Mouse (Mus musculus): ENCODE data around the gene Foxd1. TPM values are rescaled to one million over a fixed set of nuclear protein-coding genes. Genes with fewer than 3 reads are reported as not detected.

Gene Foxd1
- polyA plus RNA-seq, 1 experiment from 2014 or later: 4.6 TPM

DNA sequence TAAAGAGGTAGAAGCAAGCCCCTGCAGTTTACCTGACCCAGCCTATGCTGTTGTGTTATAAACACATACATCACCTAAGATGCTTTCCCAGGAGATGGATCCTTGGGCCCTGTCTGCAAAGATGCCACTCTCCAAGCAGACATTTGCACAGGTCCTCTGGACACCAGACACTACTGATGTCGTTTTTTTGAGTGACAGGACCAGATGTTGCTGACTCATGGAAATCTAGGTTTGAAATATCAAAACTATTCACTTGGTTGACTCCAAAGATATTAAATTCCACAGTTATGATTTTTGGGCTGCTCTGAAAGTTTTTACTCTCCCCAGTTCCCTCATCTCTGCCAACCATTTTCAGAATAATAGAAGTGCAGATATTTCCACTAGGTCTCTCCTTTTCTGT is 35.0 kb downstream of the Foxd1 start:
- Histone ChIP-seq H3K36me3 (ENCODE audit: control insufficient read depth, insufficient read depth, low read length) (no peaks in the 10 kb centered on the region), H3K9me3 (ENCODE audit: control insufficient read depth, low read length) (no peaks in the 10 kb centered on the region), H3K4me2 (replicated peaks; ENCODE audit: low read depth, low read length) (no peak overlapping the region), H3K9ac (ENCODE audit: low read depth, low read length) (no peak overlapping the region), H3K4me3 (ENCODE audit: low read depth, low read length) (no peak overlapping the region), H3K4me1 (replicated peaks; ENCODE audit: control insufficient read depth, insufficient read depth, low read length) (peaks cover 4% of the 10 kb centered on the region; the same call in 1 of the 2 replicates), H3K27ac (ENCODE audit: low read depth, low read length) (no peak overlapping the region), H3K27me3 (ENCODE audit: control insufficient read depth, insufficient read depth, low read length) (peaks cover 53% of the 10 kb centered on the region)
- 64% methylated on average over 1 of the region's 1 CpGs for whole genome bisulfite sequencing
- ATAC-seq (ENCODE audit: low FRiP score) (no peak), DNase-seq (ENCODE audit: low spot score) (no peak)

GRCm38 (mm10) chr13:98390363-98390762 is 36.3 kb downstream of the Foxd1 start:
- ATAC-seq (ENCODE audit: low FRiP score) (no peak), DNase-seq (ENCODE audit: low spot score) (peak; percentile 41)
- peaks cover 54% of the 10 kb centered on the region for H3K27me3 ChIP-seq (ENCODE audit: control insufficient read depth, insufficient read depth, low read length)
- peaks cover 4% of the 10 kb centered on the region; the same call in 1 of the 2 replicates for H3K4me1 ChIP-seq (replicated peaks; ENCODE audit: control insufficient read depth, insufficient read depth, low read length)
- H3K4me2 ChIP-seq (replicated peaks; ENCODE audit: low read depth, low read length): peak overlapping the region; percentile 81
- no peaks in the 10 kb centered on the region for H3K9me3 ChIP-seq (ENCODE audit: control insufficient read depth, low read length)
- WGBS: 16% methylated on average over 6 of the region's 6 CpGs
- no peak overlapping the region; the same call in 1 of the 2 replicates for H3K4me3 ChIP-seq (ENCODE audit: low read depth, low read length)
- no peaks in the 10 kb centered on the region for H3K36me3 ChIP-seq (ENCODE audit: control insufficient read depth, insufficient read depth, low read length)
- no peak overlapping the region for H3K27ac ChIP-seq (ENCODE audit: low read depth, low read length)
- no peak overlapping the region for H3K9ac ChIP-seq (ENCODE audit: low read depth, low read length)

- peak overlapping the region; percentile 81 for H3K4me2 ChIP-seq (replicated peaks; ENCODE audit: low read depth, low read length)
- peaks cover 54% of the 10 kb centered on the region for H3K27me3 ChIP-seq (ENCODE audit: control insufficient read depth, insufficient read depth, low read length)
- H3K9ac ChIP-seq (ENCODE audit: low read depth, low read length): 0 out of 2 replicates have a peak overlapping the region, but pooled peaks have one; percentile 11
- no peak overlapping the region for H3K27ac ChIP-seq (ENCODE audit: low read depth, low read length)
- under 1% methylated on average over 66 of the region's 68 CpGs for WGBS
- no peaks in the 10 kb centered on the region for H3K9me3 ChIP-seq (ENCODE audit: control insufficient read depth, low read length)
- DNase-seq (ENCODE audit: low spot score) (peak; percentile 78), ATAC-seq (ENCODE audit: low FRiP score) (peak; percentile 64; the same call in 1 of the 2 replicates)
- H3K4me1 ChIP-seq (replicated peaks; ENCODE audit: control insufficient read depth, insufficient read depth, low read length): peaks cover 4% of the 10 kb centered on the region; the same call in 1 of the 2 replicates
- H3K4me3 ChIP-seq (ENCODE audit: low read depth, low read length): peak overlapping the region; percentile 38
- no peaks in the 10 kb centered on the region for H3K36me3 ChIP-seq (ENCODE audit: control insufficient read depth, insufficient read depth, low read length)
Observed at GRCm38 (mm10) chr13:98390771-98391634, 37.0 kb downstream of the Foxd1 start.

DNA sequence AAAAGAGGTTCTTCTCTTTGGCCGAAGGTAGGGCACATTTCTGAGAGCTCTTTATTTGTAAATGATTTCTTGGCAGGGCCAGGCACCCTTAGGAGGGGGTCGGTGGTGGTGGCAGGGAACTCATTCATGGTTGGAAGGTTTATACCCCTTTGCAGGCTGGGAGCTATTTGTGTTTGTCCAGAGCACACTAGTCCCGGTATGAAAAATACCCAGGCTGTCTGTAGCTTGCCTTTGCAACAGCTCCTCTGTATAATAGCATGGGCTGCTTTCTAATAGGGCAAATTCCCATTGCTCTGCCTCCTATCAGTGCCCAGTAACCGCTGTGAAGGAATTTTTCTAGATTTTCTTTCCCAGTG is 37.6 kb downstream of the Foxd1 start:
- DNase-seq (ENCODE audit: low spot score) (no peak), ATAC-seq (ENCODE audit: low FRiP score) (no peak)
- Histone ChIP-seq H3K27me3 (ENCODE audit: control insufficient read depth, insufficient read depth, low read length) (peaks cover 54% of the 10 kb centered on the region), H3K4me2 (replicated peaks; ENCODE audit: low read depth, low read length) (peak overlapping the region; percentile 81), H3K4me3 (ENCODE audit: low read depth, low read length) (peak overlapping the region; percentile 38), H3K36me3 (ENCODE audit: control insufficient read depth, insufficient read depth, low read length) (no peaks in the 10 kb centered on the region), H3K9me3 (ENCODE audit: control insufficient read depth, low read length) (no peaks in the 10 kb centered on the region), H3K4me1 (replicated peaks; ENCODE audit: control insufficient read depth, insufficient read depth, low read length) (peaks cover 4% of the 10 kb centered on the region; the same call in 1 of the 2 replicates), H3K9ac (ENCODE audit: low read depth, low read length) (no peak overlapping the region), H3K27ac (ENCODE audit: low read depth, low read length) (no peak overlapping the region)
- WGBS: 3% methylated on average over 4 of the region's 4 CpGs

DNA sequence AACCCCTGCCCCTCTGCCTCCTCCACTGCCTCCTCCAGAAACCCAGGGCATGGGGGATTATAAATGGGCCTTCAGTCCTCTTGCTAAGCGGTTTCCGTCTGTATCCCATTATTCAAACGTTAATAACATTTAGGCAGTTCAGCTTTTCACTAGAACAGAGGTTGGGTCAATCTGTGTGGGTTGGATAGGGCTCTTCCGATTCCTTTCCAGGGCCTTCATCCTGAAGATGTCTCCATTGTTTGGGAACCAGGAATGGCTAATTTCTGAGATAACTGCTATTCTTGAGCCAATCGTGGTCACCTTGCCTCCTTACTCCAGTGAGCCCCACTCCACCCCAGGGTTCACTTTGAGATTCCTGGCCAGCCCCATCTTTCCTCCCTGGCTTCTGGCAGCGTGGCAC is 38.0 kb downstream of the Foxd1 start:
- Histone ChIP-seq H3K9ac (ENCODE audit: low read depth, low read length) (no peak overlapping the region), H3K4me3 (ENCODE audit: low read depth, low read length) (no peak overlapping the region), H3K4me1 (replicated peaks; ENCODE audit: control insufficient read depth, insufficient read depth, low read length) (peaks cover 4% of the 10 kb centered on the region; the same call in 1 of the 2 replicates), H3K4me2 (replicated peaks; ENCODE audit: low read depth, low read length) (no peak overlapping the region), H3K27ac (ENCODE audit: low read depth, low read length) (no peak overlapping the region), H3K36me3 (ENCODE audit: control insufficient read depth, insufficient read depth, low read length) (no peaks in the 10 kb centered on the region), H3K9me3 (ENCODE audit: control insufficient read depth, low read length) (no peaks in the 10 kb centered on the region), H3K27me3 (ENCODE audit: control insufficient read depth, insufficient read depth, low read length) (peaks cover 54% of the 10 kb centered on the region)
- DNase-seq (ENCODE audit: low spot score) (no peak), ATAC-seq (ENCODE audit: low FRiP score) (no peak)
- WGBS: 16% methylated on average over 6 of the region's 6 CpGs

GRCm38 (mm10) chr13:98393356-98394070 is 39.5 kb downstream of the Foxd1 start:
- peaks cover 4% of the 10 kb centered on the region; the same call in 1 of the 2 replicates for H3K4me1 ChIP-seq (replicated peaks; ENCODE audit: control insufficient read depth, insufficient read depth, low read length)
- no peak overlapping the region for H3K4me3 ChIP-seq (ENCODE audit: low read depth, low read length)
- no peak overlapping the region for H3K9ac ChIP-seq (ENCODE audit: low read depth, low read length)
- H3K36me3 ChIP-seq (ENCODE audit: control insufficient read depth, insufficient read depth, low read length): no peaks in the 10 kb centered on the region
- no peaks in the 10 kb centered on the region for H3K9me3 ChIP-seq (ENCODE audit: control insufficient read depth, low read length)
- ATAC-seq (ENCODE audit: low FRiP score) (no peak), DNase-seq (ENCODE audit: low spot score) (peak; percentile 30)
- H3K27ac ChIP-seq (ENCODE audit: low read depth, low read length): no peak overlapping the region
- peaks cover 51% of the 10 kb centered on the region for H3K27me3 ChIP-seq (ENCODE audit: control insufficient read depth, insufficient read depth, low read length)
- WGBS: 31% methylated on average over 10 of the region's 10 CpGs
- H3K4me2 ChIP-seq (replicated peaks; ENCODE audit: low read depth, low read length): no peak overlapping the region

Other genes starting within 250 kb of the Foxd1 start
- 9.1 and 11.8 TPM in 2 replicates for gene Arhgef28, start 147.8 kb upstream of the Foxd1 start, polyA plus RNA-seq (2014; fragmentation: Nextera tagmentation; extraction: Ambion mirVana)
- 33.9 and 46.3 TPM in 2 replicates for gene Utp15, start 91.2 kb upstream of the Foxd1 start, polyA plus RNA-seq (2014; fragmentation: Nextera tagmentation; extraction: Ambion mirVana)
- 40.1 and 40.9 TPM in 2 replicates for gene Ankra2, start 91.2 kb upstream of the Foxd1 start, polyA plus RNA-seq (2014; fragmentation: Nextera tagmentation; extraction: Ambion mirVana)
- not detected in 2 replicates for gene Gm21976, start 74.4 kb upstream of the Foxd1 start, polyA plus RNA-seq (2014; fragmentation: Nextera tagmentation; extraction: Ambion mirVana)
- gene Btf3, start 37.2 kb upstream of the Foxd1 start, polyA plus RNA-seq (2014; fragmentation: Nextera tagmentation; extraction: Ambion mirVana): 784 and 800 TPM in 2 replicates
- 0.78 and 0.94 TPM in 2 replicates for gene Gm10320, start 137.8 kb downstream of the Foxd1 start, polyA plus RNA-seq (2014; fragmentation: Nextera tagmentation; extraction: Ambion mirVana)

Measured in hindbrain, embryonic 11.5 days (tissue).